Mouse (Mus musculus) left cerebral cortex, postnatal 25 days (tissue): Measurements from ENCODE around the gene Bicra. TPM values are rescaled to one million over a fixed set of nuclear protein-coding genes. Genes with fewer than 3 reads are reported as not detected.

Experiments used
- DNase-seq, 2 experiments: peaks; one replicate each; pipeline ENCODE4 v3.0.0; 2022; ENCODE audit warnings: low spot score in 2 of 2, mixed read lengths in 1 of 2
- intact Hi-C: fragments of 180-260 bp; cut with DNase I; formaldehyde crosslinking; loops from one replicate; pipeline ENCODE4 v1.15.1; 2025
- total RNA-seq, 2 experiments: library from RNA; stranded (reverse); gene quantifications; 2 replicates each; pipeline ENCODE4 v1.2.3; 2021

The Bicra gene
- total RNA-seq, 2 experiments from 2014 or later: 12.6 to 14.3 TPM

DNA sequence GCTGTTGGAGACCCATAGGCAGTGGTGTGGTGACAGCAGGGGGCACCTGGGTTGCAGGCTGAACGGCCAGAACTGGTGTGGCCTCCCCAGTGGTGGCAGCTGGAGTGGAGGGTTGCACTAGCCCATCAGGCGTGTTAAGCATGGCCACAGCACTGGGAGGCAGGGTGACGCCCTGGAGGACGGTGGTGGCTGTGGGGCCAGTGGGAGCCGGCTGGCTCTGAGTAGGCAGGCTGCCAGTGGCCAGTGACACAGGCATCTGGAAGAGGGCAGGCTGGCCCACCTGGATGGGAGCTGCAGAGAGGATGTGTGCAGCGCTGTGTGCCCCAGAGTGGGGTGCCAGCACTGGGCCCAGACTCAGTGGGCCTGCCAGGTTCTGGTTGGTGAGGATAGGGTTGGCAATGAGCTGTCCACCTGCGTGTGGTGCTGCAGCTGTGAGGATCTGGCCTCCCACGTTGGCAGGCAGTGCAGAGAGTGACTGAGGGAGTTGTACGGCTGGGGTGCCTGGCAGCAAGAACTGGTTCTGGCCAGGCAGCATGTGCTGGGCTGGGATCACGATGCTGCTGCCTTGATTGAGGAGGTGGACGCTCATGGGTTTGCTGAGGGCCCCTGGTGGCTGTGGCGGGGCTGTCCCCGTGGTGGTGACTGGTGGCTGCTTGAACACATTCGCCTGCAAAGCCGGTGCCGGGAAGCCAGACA lies 59.9 kb downstream of the Bicra start:
- intact Hi-C loops: loop anchor here (10.0 kb wide), 1 partner anchor 167 kb away; no protein-coding TSS in a partner anchor
- DNase-seq: peak in 1 of 2 experiments; percentile 47

DNA sequence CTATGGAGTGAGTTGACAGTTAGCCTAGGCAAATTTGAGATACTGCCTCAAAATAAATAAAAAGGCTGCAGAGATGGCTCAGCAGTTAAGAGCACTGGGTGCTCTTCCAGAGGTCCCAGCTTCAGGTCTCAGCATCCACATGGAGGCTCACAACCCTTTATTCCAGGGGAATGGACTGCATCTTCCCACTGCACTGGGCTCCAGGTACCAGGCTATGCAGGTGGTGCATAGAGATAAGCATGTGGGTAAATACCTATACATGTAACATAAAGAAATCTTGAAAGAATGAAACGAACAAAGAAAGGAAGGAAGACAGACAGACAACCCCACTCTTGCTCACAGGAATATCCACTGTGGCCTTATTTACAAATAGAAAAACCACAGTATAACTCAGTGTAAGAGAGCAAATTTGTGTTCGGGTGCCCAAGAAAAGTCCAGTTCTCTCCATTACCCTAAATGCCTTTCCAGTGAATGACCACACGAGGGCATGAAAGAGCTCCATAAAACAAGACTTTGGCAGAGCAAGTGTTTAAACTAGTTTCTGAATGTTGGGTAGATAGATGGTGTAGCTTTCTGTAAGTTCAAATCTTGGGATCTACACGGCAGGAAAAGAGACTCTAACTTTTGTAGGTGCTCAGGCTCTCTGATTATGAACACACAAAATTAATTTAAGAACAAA lies 64.9 kb downstream of the Bicra start:
- peak; percentile 35 to 59 for DNase-seq

GRCm38 (mm10) chr7:15981538-15981937 lies 66.2 kb downstream of the Bicra start:
- DNase-seq: no peak
- intact Hi-C loops: loop anchor here (10.0 kb wide), 1 partner anchor 173 kb away; no protein-coding TSS in a partner anchor

More for the DNA sequence above, 64.9 kb downstream of the Bicra start:
- intact Hi-C loops: loop anchor here (1.0 to 10.0 kb wide), 2 partner anchors 69 to 172 kb away; no protein-coding TSS in a partner anchor

- intact Hi-C loops: loop anchor here (10.0 kb wide), 1 partner anchor 175 kb away; no protein-coding TSS in a partner anchor
- DNase-seq: peak in 1 of 2 experiments; percentile 58
Observed at GRCm38 (mm10) chr7:15980246-15980645, 67.5 kb downstream of the Bicra start.

GRCm38 (mm10) chr7:15975904-15976303 lies 71.8 kb downstream of the Bicra start:
- peak in 1 of 2 experiments; percentile 35 for DNase-seq

DNA sequence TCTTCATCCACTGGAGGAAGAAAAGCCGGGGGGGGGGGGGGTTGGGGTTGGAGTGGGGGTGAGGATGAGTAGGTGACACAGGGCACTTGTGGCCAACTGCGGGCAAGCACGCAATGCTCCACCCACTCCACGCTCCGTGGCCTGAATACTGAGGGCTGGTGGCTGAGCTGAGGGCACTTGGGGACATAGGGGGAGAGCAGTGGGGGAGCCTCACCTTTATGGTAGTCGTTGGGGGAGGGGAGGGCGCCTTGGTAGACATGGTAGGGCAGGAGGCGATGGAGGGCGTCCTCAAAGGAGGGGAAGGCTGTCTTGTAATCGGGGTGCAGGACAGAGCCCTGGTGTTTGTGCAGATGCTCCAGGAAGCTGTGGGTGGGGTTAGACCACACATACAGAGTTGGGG lies 72.3 kb downstream of the Bicra start:
- intact Hi-C loops: no loop called here

More at GRCm38 (mm10) chr7:15975904-15976303, 71.8 kb downstream of the Bicra start:
- intact Hi-C loops: no loop called here

DNA sequence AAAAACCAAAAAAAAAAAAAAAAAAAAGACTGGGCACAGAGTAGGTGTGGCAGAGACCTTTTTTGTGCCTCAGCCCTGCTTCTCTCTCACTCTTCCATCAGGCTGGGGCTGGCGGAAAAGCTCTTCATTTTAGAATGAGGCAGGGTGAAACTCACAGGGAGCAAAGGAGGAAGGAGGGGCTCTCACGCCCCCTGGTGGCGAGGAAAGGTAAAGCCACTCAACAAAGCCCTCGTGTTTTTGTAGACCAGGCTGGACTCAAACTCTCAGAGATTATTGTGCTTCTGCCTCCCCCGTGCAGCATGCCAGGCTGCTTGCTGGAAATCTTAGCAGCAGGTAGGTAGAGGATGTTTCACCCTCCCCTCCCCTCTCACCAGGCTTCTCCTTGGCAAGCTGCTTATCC lies 73.0 kb downstream of the Bicra start:
- intact Hi-C loops: no loop called here
- peak; percentile 60 to 69 for DNase-seq

More for the DNA sequence above, 72.3 kb downstream of the Bicra start:
- no peak for DNase-seq

DNA sequence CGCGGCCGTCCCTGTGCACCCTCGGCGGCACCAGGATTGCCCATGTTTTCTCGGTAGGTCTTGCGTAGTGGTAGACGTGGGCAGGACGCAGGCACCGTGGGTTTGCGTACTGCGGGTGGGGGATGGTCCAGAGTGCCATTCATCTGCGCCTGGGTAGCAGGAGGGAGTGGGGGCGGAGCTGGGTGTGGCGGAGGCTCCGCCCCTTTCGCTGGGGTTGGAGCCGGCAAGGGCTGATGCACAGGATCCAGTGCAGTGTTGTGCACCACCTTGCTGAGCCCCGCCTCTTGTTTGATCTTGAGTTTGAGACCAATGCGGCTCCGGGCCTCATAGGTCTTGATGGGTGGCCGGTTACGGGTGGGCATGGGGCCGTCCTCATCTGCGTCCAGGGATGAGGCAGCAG lies 75.5 kb downstream of the Bicra start:
- intact Hi-C loops: no loop called here
- no peak for DNase-seq

GRCm38 (mm10) chr7:15969674-15970073 lies 78.0 kb downstream of the Bicra start:
- intact Hi-C loops: no loop called here
- DNase-seq: no peak

DNA sequence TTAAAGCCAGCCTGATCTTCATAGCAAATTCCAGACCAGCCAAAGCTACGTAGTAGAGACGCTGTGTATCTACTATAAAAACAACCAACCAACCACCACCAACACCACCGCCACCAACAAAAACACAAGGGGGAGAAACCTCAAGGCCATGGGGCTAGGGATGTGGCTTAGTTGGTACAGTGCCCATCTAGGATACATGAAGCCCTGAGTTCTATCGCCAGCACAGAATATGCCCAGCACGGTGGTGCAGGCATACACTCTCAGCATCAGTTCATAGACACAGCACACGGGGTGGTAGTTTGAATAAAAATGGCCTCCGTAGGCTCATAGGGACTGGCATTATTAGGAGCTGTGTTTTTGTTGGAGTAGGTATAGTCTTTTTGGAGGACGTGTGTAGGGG lies 79.4 kb downstream of the Bicra start:
- no peak for DNase-seq
- intact Hi-C loops: no loop called here

- intact Hi-C loops: loop anchor here (1.0 kb wide), 1 partner anchor 19 kb away; no protein-coding TSS in a partner anchor
- peak; percentile 35 to 45 for DNase-seq
Observed at GRCm38 (mm10) chr7:15967312-15967711, 80.4 kb downstream of the Bicra start, which contains the start of gene Ehd2. Gene Ehd2 (minus strand): TSS chr7:15967567.

GRCm38 (mm10) chr7:15966489-15966888 lies 81.2 kb downstream of the Bicra start:
- no peak for DNase-seq
- intact Hi-C loops: no loop called here

GRCm38 (mm10) chr7:15963798-15964652 lies 83.7 kb downstream of the Bicra start:
- intact Hi-C loops: no loop called here

GRCm38 (mm10) chr7:15962311-15963288 lies 85.1 kb downstream of the Bicra start:
- intact Hi-C loops: no loop called here
- peak; percentile 23 to 42 for DNase-seq

More at GRCm38 (mm10) chr7:15963798-15964652, 83.7 kb downstream of the Bicra start:
- DNase-seq: no peak

- intact Hi-C loops: no loop called here
- no peak for DNase-seq
Observed at GRCm38 (mm10) chr7:15961798-15962197, 85.9 kb downstream of the Bicra start.

DNA sequence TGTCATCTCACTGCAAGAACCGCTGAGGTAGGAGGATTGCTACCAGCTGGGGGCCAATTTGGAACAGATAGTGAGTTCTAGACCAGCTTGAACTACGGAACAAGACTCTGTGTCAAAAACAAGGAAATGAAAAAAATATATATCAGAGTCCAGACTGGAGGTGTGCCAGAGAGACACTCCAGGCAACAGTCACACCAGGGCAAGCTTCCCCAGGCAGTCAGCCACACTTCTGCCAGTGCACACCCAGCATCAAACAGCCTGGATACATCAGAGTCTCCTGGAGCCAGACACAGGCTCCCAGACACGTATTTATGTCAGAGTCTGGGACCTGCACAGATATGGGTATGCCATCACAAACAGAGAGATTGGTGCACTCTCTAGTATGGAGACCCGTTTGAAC lies 86.5 kb downstream of the Bicra start:
- DNase-seq: no peak
- intact Hi-C loops: no loop called here

DNA sequence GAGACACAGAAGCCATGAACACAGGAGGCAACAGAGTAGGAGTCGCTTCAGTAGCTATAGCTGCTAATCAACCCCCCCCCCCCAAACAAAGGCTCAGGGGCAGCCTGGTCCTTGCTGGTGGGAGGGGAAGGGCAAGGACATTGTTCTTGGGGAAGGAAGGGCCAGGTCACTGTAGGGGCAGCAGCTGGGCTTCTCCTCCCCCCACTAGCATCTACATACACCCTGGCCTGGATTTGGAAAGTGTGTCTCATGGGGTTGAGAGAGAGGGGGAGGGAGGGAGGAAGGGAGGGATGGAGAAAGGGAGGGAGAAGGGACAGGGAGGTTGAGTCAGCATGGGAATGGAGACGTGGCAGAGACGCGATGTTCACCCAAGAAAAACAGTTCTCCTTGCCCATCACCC lies 87.0 kb downstream of the Bicra start:
- intact Hi-C loops: no loop called here
- DNase-seq: no peak

- DNase-seq: no peak
- intact Hi-C loops: no loop called here
Observed at GRCm38 (mm10) chr7:15956143-15956542, 91.6 kb downstream of the Bicra start.

DNA sequence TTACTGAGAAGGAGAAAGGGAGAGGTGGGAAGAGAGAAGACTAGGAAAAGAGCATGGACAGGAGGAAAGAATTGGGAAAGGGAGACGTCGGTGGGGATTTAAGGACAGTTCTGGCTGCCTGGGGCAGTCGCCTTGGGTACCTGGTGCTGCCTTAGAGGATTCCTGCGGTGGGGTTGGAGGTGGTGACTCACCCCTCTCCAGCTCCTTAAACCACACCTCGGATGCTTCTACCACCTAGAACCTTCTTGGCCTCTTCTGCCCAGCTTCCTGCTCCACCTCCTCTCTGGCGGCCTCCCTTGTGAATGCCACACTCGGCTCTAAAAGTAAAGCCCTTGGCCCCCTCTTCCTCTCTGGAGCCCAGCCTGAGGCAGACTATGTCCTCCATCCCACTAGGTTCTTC lies 92.2 kb downstream of the Bicra start:
- intact Hi-C loops: no loop called here

More for the DNA sequence above, 92.2 kb downstream of the Bicra start:
- DNase-seq: no peak
